9 mouse cellular contexts compared by ENCODE assay signal in genomic region chr11:16751457-16751982, GRCm38 (mm10). TPM values are rescaled to one million over a fixed set of nuclear protein-coding genes. Genes with fewer than 3 reads are reported as not detected.
A peak's percentile ranks its signal among the peaks of the same experiment; 100 is the strongest.
DNase-seq lines count a peak whose midpoint lies in the region; ATAC-seq and TF ChIP-seq lines count a peak whose summit lies in the region.
"Had no signal": no experiment of that assay in that cellular context is flagged by ENCODE, and none has a peak within 500 bp of the region (broad histone marks: within the 10 kb centered on the region; RNA-seq: fewer than 3 reads in every experiment).

No protein-coding gene starts in this region.

- TF ChIP-seq CTCF in heart, adult 2 months (IDR thresholded peaks at IDR 0.05): no peak

- WGBS in heart, adult 2 months: 47% methylated on average over 7 of the region's 7 CpGs
- WGBS in intestine, embryonic 14.5 days: 38% methylated on average over 7 of the region's 7 CpGs

- H3K4me2 ChIP-seq in intestine, embryonic 14.5 days (ENCODE audit: low read length): peak overlapping the region; percentile 55

- H3K27ac ChIP-seq in heart, adult 2 months: peak overlapping the region; percentile 31; the same call in 1 of the 2 replicates
- no peak overlapping the region; the same call in 1 of the 2 replicates for H3K27ac ChIP-seq in intestine, embryonic 14.5 days (ENCODE audit: low read depth)
- H3K27ac ChIP-seq: macrophage had no signal

- peak overlapping the region; percentile 62 for H3K4me3 ChIP-seq in heart, adult 2 months
- peak overlapping the region; percentile 72 for H3K4me3 ChIP-seq in intestine, embryonic 14.5 days (ENCODE audit: low read depth, low read length)

- no peaks in the 10 kb centered on the region for H3K4me1 ChIP-seq in heart, adult 2 months (ENCODE audit: control insufficient read depth, insufficient read depth, low read length)
- H3K4me1 ChIP-seq in intestine, embryonic 14.5 days (replicated peaks; ENCODE audit: control insufficient read depth, insufficient read depth, low read length): peaks cover 3% of the 10 kb centered on the region; the same call in 1 of the 2 replicates

- H3K9me3 ChIP-seq in intestine, embryonic 14.5 days (ENCODE audit: control insufficient read depth, low read length): no peaks in the 10 kb centered on the region

- H3K79me2 ChIP-seq in heart, adult 2 months (replicated peaks; ENCODE audit: control insufficient read depth, insufficient read depth, low read length): no peaks in the 10 kb centered on the region

- no peak for ATAC-seq in intestine, embryonic 14.5 days (replicated peaks; ENCODE audit: low FRiP score, low TSS enrichment, low read depth)

- H3K9ac ChIP-seq in heart, adult 2 months (ENCODE audit: low read depth, low read length): no peak overlapping the region
- H3K9ac ChIP-seq in intestine, embryonic 14.5 days (ENCODE audit: low read length): peak overlapping the region; percentile 62; the same call in 1 of the 2 replicates

- no peaks in the 10 kb centered on the region for H3K27me3 ChIP-seq in heart, adult 2 months (ENCODE audit: control insufficient read depth, insufficient read depth, low read length)
- H3K27me3 ChIP-seq in intestine, embryonic 14.5 days (replicated peaks; ENCODE audit: control insufficient read depth, insufficient read depth, low read length): no peaks in the 10 kb centered on the region

- no peak for TF ChIP-seq POLR2A in heart, adult 2 months (IDR thresholded peaks at IDR 0.05; ENCODE audit: insufficient read depth, low read depth, low read length)

- H3K36me3 ChIP-seq in heart, adult 2 months (ENCODE audit: control insufficient read depth, insufficient read depth, low read length): no peaks in the 10 kb centered on the region
- no peaks in the 10 kb centered on the region for H3K36me3 ChIP-seq in intestine, embryonic 14.5 days (ENCODE audit: control insufficient read depth, insufficient read depth, low read length)

- no peak for DNase-seq in heart, adult 2 months
- no peak for DNase-seq in heart, adult 11 months
- DNase-seq in ZHBTc4 (ENCODE audit: low read depth, low spot score): peak; percentile 5
- DNase-seq in intestine, embryonic 14.5 days (ENCODE audit: low spot score): peak; percentile 60
- peak; percentile 82 for DNase-seq in lung, postnatal 14 days
- DNase-seq in cerebellum, postnatal 25 days: no peak
- DNase-seq in adrenal gland, postnatal 14 days: no peak
- no peak for DNase-seq in thymus, adult 18-20 months

- TF ChIP-seq EP300 in heart, adult 2 months (IDR thresholded peaks at IDR 0.05; ENCODE audit: insufficient read depth, low read depth, low read length): no peak

- intact Hi-C loops in heart, adult 2 months (cut with DNase I): loop anchor here (5.0 kb wide), 2 partner anchors 116 to 196 kb away; no protein-coding TSS in a partner anchor

RNA-seq across cellular contexts. Expression of gene Egfr, which starts 0.5 kb away (rescaled TPM):
- 10 to 100 TPM in 1 of 2 experiments, 1 to 10 TPM in 1; 4.9 to 10.5 TPM for total RNA-seq in heart, adult 2 months (2021)
- polyA plus RNA-seq in heart, adult 2 months (2012; rRNA removed): 4.4 and 7.0 TPM in 2 replicates
- 21.2 and 21.4 TPM in 2 replicates for polyA plus RNA-seq in intestine, embryonic 14.5 days (2014; fragmentation: Nextera tagmentation; extraction: Ambion mirVana)
- 13.7 and 17.5 TPM in 2 replicates for total RNA-seq in adrenal gland, postnatal 14 days (2021)

Comparison
In these comparisons a context has a peak if more than half of its experiments do, and no peak if none do; other contexts are left out.
1. DNase-seq: peak in ZHBTc4 (single experiment), intestine, embryonic 14.5 days (single experiment) and lung, postnatal 14 days (single experiment); none in heart, adult 2 months (0 of 2), heart, adult 11 months (single experiment), cerebellum, postnatal 25 days (0 of 2), adrenal gland, postnatal 14 days (single experiment) and thymus, adult 18-20 months (0 of 2).